Mouse (Mus musculus) inflammation-experienced regulatory T-cells (primary cell): Measurements from ENCODE around the gene Timmdc1. TPM values are rescaled to one million over a fixed set of nuclear protein-coding genes. Genes with fewer than 3 reads are reported as not detected.

Source experiments
- polyA plus RNA-seq, 2 experiments: library from polyadenylated mRNA; unstranded; fragments of 100-300 nt; shearing (Covaris generic); gene quantifications; one replicate each; pipeline ENCODE4 v1.2.1; 2017

Timmdc1 gene
- 1 to 10 TPM; 5.4 to 6.7 TPM for polyA plus RNA-seq

GRCm38 (mm10) chr16:38522129-38523084, at the start of gene Timmdc1:
Timmdc1 (minus strand) TSS chr16:38522663.

GRCm38 (mm10) chr16:38558221-38558748, 35.8 kb upstream of the Timmdc1 start, which contains the start of gene Tmem39a:
Tmem39a (plus strand) TSS chr16:38558698.

GRCm38 (mm10) chr16:38549479-38550396, 27.3 kb upstream of the Timmdc1 start, which contains the start of gene Poglut1:
Poglut1 (minus strand) TSS chr16:38550258.

GRCm38 (mm10) chr16:38455511-38456418, 66.7 kb downstream of the Timmdc1 start, which contains the start of gene Cd80:
Cd80 (plus strand) TSS chr16:38455561.

GRCm38 (mm10) chr16:38452442-38453202, 69.8 kb downstream of the Timmdc1 start, which contains the start of gene Adprh:
Adprh (minus strand) TSS chr16:38452703.

Other genes starting within 250 kb of the Timmdc1 start
- gene Nr1i2, start 227.8 kb downstream of the Timmdc1 start, polyA plus RNA-seq: not detected
- 1 to 10 TPM in 1 of 2 experiments, under 1 TPM in 1; 0.11 to 1.9 TPM for gene Maats1, start 180.5 kb downstream of the Timmdc1 start, polyA plus RNA-seq
- 100 to 1,000 TPM; 142 to 157 TPM for gene Cox17, start 175.7 kb downstream of the Timmdc1 start, polyA plus RNA-seq
- gene Gm21987, start 175.6 kb downstream of the Timmdc1 start, polyA plus RNA-seq: 1 to 10 TPM in 1 of 2 experiments, not detected in 1; 3.2 TPM
- 1 to 10 TPM; 2.2 TPM for gene Popdc2, start 160.5 kb downstream of the Timmdc1 start, polyA plus RNA-seq
- gene Pla1a, start 89.5 kb downstream of the Timmdc1 start, polyA plus RNA-seq: under 1 TPM; 0.13 to 0.56 TPM
- 100 to 1,000 TPM in 1 of 2 experiments, 10 to 100 TPM in 1; 94.3 to 102 TPM for gene Adprh, start 70.0 kb downstream of the Timmdc1 start, polyA plus RNA-seq
- gene Cd80, start 67.1 kb downstream of the Timmdc1 start, polyA plus RNA-seq: 1 to 10 TPM in 1 of 2 experiments, under 1 TPM in 1; 0.78 to 5.0 TPM
- 10 to 100 TPM; 47.9 to 64.8 TPM for gene Poglut1, start 27.6 kb upstream of the Timmdc1 start, polyA plus RNA-seq
- gene Tmem39a, start 36.0 kb upstream of the Timmdc1 start, polyA plus RNA-seq: 10 to 100 TPM; 42.0 to 45.0 TPM
- gene Arhgap31, start 190.6 kb upstream of the Timmdc1 start, polyA plus RNA-seq: 10 to 100 TPM; 39.0 to 58.8 TPM
- gene B4galt4, start 219.6 kb upstream of the Timmdc1 start, polyA plus RNA-seq: 10 to 100 TPM in 1 of 2 experiments, 1 to 10 TPM in 1; 3.7 to 13.0 TPM